Mouse (Mus musculus) G1E (cell line): ENCODE data around the gene Slc38a7.

Experiments used
- CTCF ChIP-seq: IDR thresholded peaks from 2 replicates; pipeline ENCODE4 v1.5.1; 2012; ENCODE audit warnings: low read depth, low read length, inconsistent platforms, mixed read lengths
- GATA1 ChIP-seq: IDR thresholded peaks from 2 replicates; pipeline ENCODE4 v1.6.1; 2012; ENCODE audit warnings: borderline replicate concordance, low read length, inconsistent platforms, mixed read lengths
- POLR2AphosphoS5 ChIP-seq: IDR thresholded peaks from 2 replicates; pipeline ENCODE4 v1.6.1; 2012; ENCODE audit warnings: low read depth, low read length, inconsistent platforms; ENCODE audit not compliant: insufficient replicate concordance

- TF ChIP-seq CTCF = no peak
- TF ChIP-seq POLR2AphosphoS5 = no peak
- no peak for TF ChIP-seq GATA1
Measured at GRCm38 (mm10) chr8:95818211-95818610, 35.1 kb downstream of the Slc38a7 start.
